Mouse (Mus musculus): ENCODE data around the gene Slc25a54. TPM values are rescaled to one million over a fixed set of nuclear protein-coding genes. Genes with fewer than 3 reads are reported as not detected.

Gene Slc25a54
- polyA plus RNA-seq, 1 experiment from 2014 or later: not detected

Small RNA genes within 50 kb of the gene (microRNA-seq; reads per million reads assigned to microRNA genes)
- gene Gm44384: not detected

Other genes with a start within 250 kb of the Slc25a54 start
- gene Stxbp3, start 239.9 kb upstream of the Slc25a54 start, polyA plus RNA-seq (2015; fragmentation: Nextera tagmentation; extraction: Ambion mirVana): 16.2 and 16.9 TPM in 2 replicates
- 0.08 TPM in 1 of 2 replicates, not detected in the other for gene Fndc7, start 190.5 kb upstream of the Slc25a54 start, polyA plus RNA-seq (2015; fragmentation: Nextera tagmentation; extraction: Ambion mirVana)
- gene Prpf38b, start 168.7 kb upstream of the Slc25a54 start, polyA plus RNA-seq (2015; fragmentation: Nextera tagmentation; extraction: Ambion mirVana): 54.2 and 56.8 TPM in 2 replicates
- 2.9 and 3.0 TPM in 2 replicates for gene Henmt1, start 140.6 kb upstream of the Slc25a54 start, polyA plus RNA-seq (2015; fragmentation: Nextera tagmentation; extraction: Ambion mirVana)
- 0.80 TPM in 1 of 2 replicates, not detected in the other for gene Gm9857, start 140.0 kb upstream of the Slc25a54 start, polyA plus RNA-seq (2015; fragmentation: Nextera tagmentation; extraction: Ambion mirVana)
- gene Fam102b, start 52.9 kb upstream of the Slc25a54 start, polyA plus RNA-seq (2015; fragmentation: Nextera tagmentation; extraction: Ambion mirVana): 13.4 and 14.1 TPM in 2 replicates
- gene Slc25a24, start 42.7 kb downstream of the Slc25a54 start, polyA plus RNA-seq (2015; fragmentation: Nextera tagmentation; extraction: Ambion mirVana): 4.3 and 5.2 TPM in 2 replicates